Mouse (Mus musculus) E14TG2a.4 (cell line): Measurements from ENCODE around the gene Map3k13.

Experiments
- CTCF ChIP-seq: conservative IDR thresholded peaks from 2 replicates; pipeline ENCODE4 v1.5.1; 2014; ENCODE audit warnings: low read length
- NANOG ChIP-seq: IDR thresholded peaks from 2 replicates; pipeline ENCODE4 v1.6.1; 2014; ENCODE audit warnings: borderline replicate concordance, low read length, mixed read lengths
- POU5F1 ChIP-seq: IDR thresholded peaks from 2 replicates; pipeline ENCODE4 v1.6.1; 2014; ENCODE audit warnings: low read length, borderline replicate concordance

DNA sequence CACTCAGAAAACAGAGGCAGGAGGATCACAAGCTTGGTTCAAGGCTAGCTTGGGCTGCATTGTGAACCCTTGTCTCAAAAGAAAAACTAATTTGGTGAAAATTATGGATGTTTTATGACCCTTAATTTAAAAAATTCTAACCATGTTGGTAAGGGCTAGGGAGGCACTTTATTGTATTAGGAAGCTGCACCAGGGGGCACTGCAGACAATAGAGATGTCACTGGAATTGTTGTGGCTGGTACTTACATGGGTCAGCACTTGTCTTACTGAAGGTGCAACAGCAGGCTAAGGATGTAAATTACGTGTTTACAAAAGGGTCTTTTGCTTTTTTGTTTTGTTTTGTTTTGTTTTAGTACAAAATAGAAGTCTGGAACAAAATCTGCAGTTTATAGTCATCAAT is 39.3 kb downstream of the Map3k13 start:
- TF ChIP-seq POU5F1: no peak
- no peak for TF ChIP-seq CTCF
- TF ChIP-seq NANOG: no peak
